30 mouse cellular contexts compared by ENCODE assay signal in the genomic region with DNA sequence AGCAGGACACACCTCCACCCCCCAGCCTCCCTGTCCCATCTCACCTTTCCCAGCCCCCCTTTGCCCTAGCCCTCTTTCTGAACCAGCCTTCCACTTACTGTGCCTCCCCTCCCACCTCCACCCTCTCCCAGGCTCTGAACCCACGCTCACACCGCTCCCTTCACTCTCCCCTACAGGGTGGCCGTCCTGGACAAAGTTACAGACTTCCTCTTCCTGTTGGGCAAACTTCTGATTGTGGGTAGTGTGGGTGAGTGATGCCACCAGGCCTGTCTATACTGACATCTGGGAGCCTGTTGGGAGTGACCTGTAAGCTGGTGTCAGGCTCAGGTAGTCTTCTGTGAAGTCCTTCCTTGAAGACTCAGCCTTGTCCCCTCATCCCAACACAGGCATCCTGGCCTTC. TPM values are rescaled to one million over a fixed set of nuclear protein-coding genes. Genes with fewer than 3 reads are reported as not detected.
DNase-seq lines count a peak whose midpoint lies in the region; ATAC-seq and TF ChIP-seq lines count a peak whose summit lies in the region.
"Had no signal": no experiment of that assay in that cellular context is flagged by ENCODE, and none has a peak within 500 bp of the region (broad histone marks: within the 10 kb centered on the region; RNA-seq: fewer than 3 reads in every experiment).

No protein-coding gene starts in this region.

- no peak for TF ChIP-seq POLR2A in bone marrow, adult 2 months (IDR thresholded peaks at IDR 0.05; ENCODE audit: borderline replicate concordance, control insufficient read depth, low read depth, low read length)

- ATAC-seq in liver, embryonic 11.5 days (replicated peaks; ENCODE audit: low FRiP score) = no peak
- no peak for ATAC-seq in liver, embryonic 12.5 days
- ATAC-seq in megakaryocyte, adult 5-6 weeks (ENCODE audit: poor library complexity, severe bottlenecking) = peak; percentile 98
- ATAC-seq: activated CD4-positive, CD25-positive, alpha-beta regulatory T cell, adult 4 months; forebrain, embryonic 13.5 days; forebrain, postnatal 0 days; hindbrain, postnatal 0 days; inflammation-experienced regulatory T-cells, adult 6 months had no signal

- peaks cover 26% of the 10 kb centered on the region for H3K36me3 ChIP-seq in liver, embryonic 11.5 days (ENCODE audit: control insufficient read depth, insufficient read depth, low read length)
- H3K36me3 ChIP-seq in liver, embryonic 12.5 days = peaks cover 62% of the 10 kb centered on the region

- peaks cover 13% of the 10 kb centered on the region for H3K4me1 ChIP-seq in liver, embryonic 11.5 days (replicated peaks; ENCODE audit: control insufficient read depth, insufficient read depth, low read length)
- H3K4me1 ChIP-seq in liver, embryonic 12.5 days = peaks cover 19% of the 10 kb centered on the region
- H3K4me1 ChIP-seq in bone marrow, adult 2 months (ENCODE audit: control insufficient read depth, insufficient read depth, low read length) = peaks cover 2% of the 10 kb centered on the region
- H3K4me1 ChIP-seq: forebrain, embryonic 13.5 days had no signal

- no peak for DNase-seq in liver, embryonic 11.5 days (ENCODE audit: low spot score)
- no peak for DNase-seq in heart, postnatal 4 days
- DNase-seq in right cerebral cortex, postnatal 10 days (ENCODE audit: low spot score in 2 of 2) = no peak
- DNase-seq: adrenal gland, adult 8-10 months; adrenal gland, postnatal 25 days; cerebellum, adult 11 months; cerebellum, adult 2 months; cerebellum, adult 9-11 months; cerebellum, postnatal 25 days; embryo, embryonic 11 days; forebrain, postnatal 0 days; gastrocnemius, adult 2 months; gastrocnemius, postnatal 14 days; heart, adult 18-20 months; heart, postnatal 10 days; heart, postnatal 36 days had no signal

- 0 out of 2 replicates have a peak overlapping the region, but pooled peaks have one; percentile 5 for H3K27ac ChIP-seq in liver, embryonic 11.5 days (ENCODE audit: low read depth, low read length)
- H3K27ac ChIP-seq in liver, embryonic 12.5 days = no peak overlapping the region
- peak overlapping the region; percentile 46 for H3K27ac ChIP-seq in bone marrow, adult 2 months (ENCODE audit: control insufficient read depth, insufficient read depth, low read depth, low read length, poor library complexity)
- H3K27ac ChIP-seq: embryonic facial prominence, embryonic 10.5 days; embryonic facial prominence, embryonic 13.5 days; forebrain, embryonic 13.5 days; heart, embryonic 15.5 days; hindbrain, embryonic 14.5 days; hindbrain, postnatal 0 days had no signal

- no peak overlapping the region for H3K9ac ChIP-seq in liver, embryonic 11.5 days (ENCODE audit: low read depth, low read length)
- H3K9ac ChIP-seq in liver, embryonic 12.5 days = no peak overlapping the region
- H3K9ac ChIP-seq: embryonic facial prominence, embryonic 13.5 days; forebrain, embryonic 13.5 days; forebrain, postnatal 0 days; heart, embryonic 12.5 days; heart, embryonic 15.5 days; hindbrain, embryonic 14.5 days had no signal

- no peak for TF ChIP-seq CTCF in bone marrow, adult 2 months (IDR thresholded peaks at IDR 0.05; ENCODE audit: control insufficient read depth, insufficient read depth, low read length)

- H3K9me3 ChIP-seq in liver, embryonic 11.5 days (ENCODE audit: control insufficient read depth, low read length) = no peaks in the 10 kb centered on the region
- no peaks in the 10 kb centered on the region for H3K9me3 ChIP-seq in liver, embryonic 12.5 days (replicated peaks)
- H3K9me3 ChIP-seq: embryonic facial prominence, embryonic 10.5 days; embryonic facial prominence, embryonic 13.5 days; forebrain, embryonic 13.5 days; heart, embryonic 12.5 days; heart, embryonic 15.5 days had no signal

- H3K4me2 ChIP-seq in liver, embryonic 11.5 days = no peak overlapping the region
- no peak overlapping the region for H3K4me2 ChIP-seq in liver, embryonic 12.5 days
- H3K4me2 ChIP-seq: embryonic facial prominence, embryonic 13.5 days; forebrain, embryonic 13.5 days; heart, embryonic 12.5 days; heart, embryonic 15.5 days; hindbrain, embryonic 14.5 days had no signal

- 77% methylated on average over 3 of the region's 3 CpGs for WGBS in liver, embryonic 11.5 days
- 66% methylated on average over 3 of the region's 3 CpGs for WGBS in liver, embryonic 12.5 days (ENCODE audit: insufficient replicate concordance)
- WGBS in bone marrow, adult 2 months = 26% methylated on average over 3 of the region's 3 CpGs

- H3K4me3 ChIP-seq in liver, embryonic 11.5 days (ENCODE audit: low read depth, low read length) = no peak overlapping the region
- H3K4me3 ChIP-seq in liver, embryonic 12.5 days = no peak overlapping the region
- no peak overlapping the region for H3K4me3 ChIP-seq in bone marrow, adult 2 months (replicated peaks; ENCODE audit: control insufficient read depth, low read depth, low read length)
- H3K4me3 ChIP-seq: embryonic facial prominence, embryonic 10.5 days; embryonic facial prominence, embryonic 13.5 days; erythroblast, embryonic 14.5 days; forebrain, embryonic 13.5 days; gastrocnemius, adult 2 months; heart, embryonic 12.5 days; heart, embryonic 15.5 days had no signal

- H3K27me3 ChIP-seq in liver, embryonic 11.5 days (replicated peaks; ENCODE audit: control insufficient read depth, insufficient read depth, low read length) = no peaks in the 10 kb centered on the region
- no peaks in the 10 kb centered on the region for H3K27me3 ChIP-seq in liver, embryonic 12.5 days (replicated peaks)
- H3K27me3 ChIP-seq: embryonic facial prominence, embryonic 13.5 days; forebrain, embryonic 13.5 days; heart, embryonic 12.5 days; heart, embryonic 15.5 days had no signal

RNA-seq across cellular contexts. Expression of a gene that starts 19.5 kb away (rescaled TPM):
- polyA plus RNA-seq in liver, embryonic 11.5 days (2014; fragmentation: Nextera tagmentation; extraction: Ambion mirVana) = 141 and 149 TPM in 2 replicates
- 84.1 and 85.3 TPM in 2 replicates for polyA plus RNA-seq in liver, embryonic 12.5 days (2016; fragmentation: Nextera tagmentation; extraction: Ambion mirVana)
- polyA plus RNA-seq in bone marrow, adult 2 months (2011; ENCODE audit: insufficient read depth, insufficient read length, low replicate concordance, missing spikeins) = 24.2 and 40.1 TPM in 2 replicates
- total RNA-seq in megakaryocyte, adult 5-6 weeks (2015) = 21.7 and 22.9 TPM in 2 replicates
- total RNA-seq in megakaryocyte, adult 5-6 weeks (2017) = 42.0 and 42.5 TPM in 2 replicates
- 10 to 100 TPM; 79.5 to 80.1 TPM for total RNA-seq in heart, postnatal 4 days (2021)

RNA-seq across cellular contexts. Expression of a gene that starts 27.7 kb away (rescaled TPM):
- 57.2 and 61.2 TPM in 2 replicates for polyA plus RNA-seq in liver, embryonic 11.5 days (2014; fragmentation: Nextera tagmentation; extraction: Ambion mirVana)
- polyA plus RNA-seq in liver, embryonic 12.5 days (2016; fragmentation: Nextera tagmentation; extraction: Ambion mirVana) = 29.2 and 32.5 TPM in 2 replicates
- 57.3 and 106 TPM in 2 replicates for polyA plus RNA-seq in bone marrow, adult 2 months (2011; ENCODE audit: insufficient read depth, insufficient read length, low replicate concordance, missing spikeins)
- 112 and 124 TPM in 2 replicates for total RNA-seq in megakaryocyte, adult 5-6 weeks (2015)
- total RNA-seq in megakaryocyte, adult 5-6 weeks (2017) = 101 and 116 TPM in 2 replicates
- 10 to 100 TPM; 63.4 to 65.0 TPM for total RNA-seq in heart, postnatal 4 days (2021)

RNA-seq across cellular contexts. Expression of a gene that starts 36.0 kb away (rescaled TPM):
- polyA plus RNA-seq in liver, embryonic 11.5 days (2014; fragmentation: Nextera tagmentation; extraction: Ambion mirVana) = 1.2 and 1.6 TPM in 2 replicates
- polyA plus RNA-seq in liver, embryonic 12.5 days (2016; fragmentation: Nextera tagmentation; extraction: Ambion mirVana) = 0.10 and 0.25 TPM in 2 replicates
- 1.8 TPM in 1 of 2 replicates, not detected in the other for polyA plus RNA-seq in bone marrow, adult 2 months (2011; ENCODE audit: insufficient read depth, insufficient read length, low replicate concordance, missing spikeins)
- 0.31 and 0.32 TPM in 2 replicates for total RNA-seq in megakaryocyte, adult 5-6 weeks (2015)
- total RNA-seq in megakaryocyte, adult 5-6 weeks (2017) = 0.92 and 1.6 TPM in 2 replicates
- total RNA-seq in heart, postnatal 4 days (2021) = not detected
- total RNA-seq: adrenal gland, postnatal 25 days; gastrocnemius, adult 2 months; gastrocnemius, postnatal 14 days; gastrocnemius, postnatal 4 days; heart, adult 18-20 months; heart, postnatal 10 days; heart, postnatal 36 days had no signal
- polyA plus RNA-seq: erythroblast, embryonic 14.5 days had no signal

RNA-seq across cellular contexts. Expression of a gene that starts 56.9 kb away (rescaled TPM):
- polyA plus RNA-seq in liver, embryonic 11.5 days (2014; fragmentation: Nextera tagmentation; extraction: Ambion mirVana) = 48.0 and 48.2 TPM in 2 replicates
- polyA plus RNA-seq in liver, embryonic 12.5 days (2016; fragmentation: Nextera tagmentation; extraction: Ambion mirVana) = 87.4 and 88.6 TPM in 2 replicates
- 84.1 and 99.0 TPM in 2 replicates for polyA plus RNA-seq in bone marrow, adult 2 months (2011; ENCODE audit: insufficient read depth, insufficient read length, low replicate concordance, missing spikeins)
- total RNA-seq in megakaryocyte, adult 5-6 weeks (2015) = 132 and 138 TPM in 2 replicates
- total RNA-seq in megakaryocyte, adult 5-6 weeks (2017) = 65.6 and 75.3 TPM in 2 replicates
- 10 to 100 TPM; 49.5 to 54.6 TPM for total RNA-seq in heart, postnatal 4 days (2021)
